Mouse (Mus musculus) erythroblast, embryonic 14.5 days (primary cell): ENCODE results near the gene Gm6685.

Experiments
- GATA1 ChIP-seq: IDR thresholded peaks from 2 replicates; pipeline ENCODE4 v1.6.1; 2012; ENCODE audit warnings: low read length, inconsistent platforms, mixed read lengths
- TAL1 ChIP-seq: IDR thresholded peaks from 3 replicates; pipeline ENCODE4 v1.6.1; 2012; ENCODE audit warnings: low read length, inconsistent platforms, mixed read lengths

DNA sequence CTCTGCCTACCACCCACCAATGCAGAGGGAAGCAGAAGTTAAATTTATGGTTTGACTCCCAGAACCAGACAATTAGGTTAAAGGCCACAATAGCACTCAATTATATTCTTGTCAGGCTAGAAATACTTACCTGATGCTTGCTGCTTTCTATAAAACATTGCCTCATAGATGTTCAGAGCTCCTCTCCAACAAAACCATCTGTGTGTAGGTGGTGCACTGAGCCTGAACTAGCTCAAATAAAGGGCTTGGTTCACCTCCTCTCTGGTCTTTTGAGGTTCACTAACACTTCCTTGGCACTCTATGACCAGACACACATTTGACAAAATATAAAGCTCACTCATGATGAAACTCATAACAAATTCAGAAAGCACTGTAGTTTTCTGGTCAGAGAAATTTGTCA is 36.2 kb upstream of the Gm6685 start:
- no peak for TF ChIP-seq GATA1
- no peak for TF ChIP-seq TAL1
